Mouse (Mus musculus) layer of hippocampus, postnatal 10 days (tissue): ENCODE results near the gene Polr2j. TPM values are rescaled to one million over a fixed set of nuclear protein-coding genes. Genes with fewer than 3 reads are reported as not detected.
"Not testable (repeated sequence)": the region's sequence is repeated elsewhere in the genome, so short reads cannot be mapped to it uniquely, and the experiment has no call there.

Experiments
- DNase-seq, 2 experiments: peaks; one replicate each; pipeline ENCODE4 v3.0.0; 2021; ENCODE audit warnings: low spot score in 2 of 2
- microRNA-seq, 2 experiments: library from miRNA; unstranded; fragments of <30 nt; microRNA quantifications; one replicate each; pipeline ENCODE4 v1.2.0; 2021
- total RNA-seq, 2 experiments: library from RNA; stranded (reverse); gene quantifications; 2 replicates each; pipeline ENCODE4 v1.2.3; 2021

Polr2j gene
- total RNA-seq, 2 experiments from 2014 or later, result 63.5 to 92.7 TPM

DNA sequence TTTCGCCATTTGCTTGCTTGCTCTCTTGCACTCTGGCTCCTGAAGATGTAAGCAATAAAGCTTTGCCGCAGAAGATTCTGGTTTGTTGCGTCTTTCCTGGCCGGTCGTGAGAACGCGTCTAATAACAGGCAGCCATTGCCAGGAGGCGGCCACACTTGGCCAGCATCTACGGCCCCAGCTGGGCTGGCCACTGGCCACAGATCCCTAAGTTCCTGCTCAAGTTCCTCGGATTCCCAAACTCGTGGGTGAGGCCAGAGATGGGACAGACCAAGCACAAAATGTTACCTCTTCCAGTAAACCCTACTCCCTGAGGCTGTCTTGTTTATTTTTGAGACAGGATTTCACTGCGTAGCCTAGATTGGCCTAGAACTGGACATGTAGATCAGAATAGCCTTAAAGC, 43.7 kb downstream of the Polr2j start:
- not testable (repeated sequence) for DNase-seq

DNA sequence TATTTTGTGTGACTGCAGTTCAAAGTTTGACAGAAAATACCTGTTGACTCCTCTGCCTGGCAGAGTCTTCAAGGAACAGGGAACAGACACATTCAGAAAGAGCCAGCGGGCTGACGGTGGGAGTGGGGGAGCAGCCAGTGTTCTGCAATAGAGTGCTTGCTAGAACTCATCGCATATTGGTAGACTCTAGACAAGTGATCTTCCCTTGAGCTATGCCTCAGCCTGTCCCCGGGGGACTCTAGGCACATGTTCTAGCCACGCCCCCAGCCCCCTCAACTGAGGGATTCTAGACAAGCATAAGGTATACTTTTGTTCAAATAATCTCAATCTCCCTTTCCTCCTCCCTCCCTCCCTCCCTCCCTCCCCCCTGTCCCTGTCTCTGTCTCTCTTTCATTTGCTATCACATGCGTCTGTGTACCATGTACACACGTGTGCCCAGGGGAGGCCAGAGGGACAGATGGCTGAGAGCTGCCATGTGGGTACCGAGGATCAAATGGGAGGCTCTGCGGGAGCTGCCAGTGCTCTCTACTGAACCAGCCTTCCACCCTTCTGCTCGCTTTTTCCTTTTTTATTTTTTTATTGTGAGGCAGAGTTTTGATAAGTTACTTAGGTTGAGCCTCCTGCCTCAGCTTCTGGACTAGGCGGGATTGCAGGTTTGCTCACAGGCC, 47.5 kb downstream of the Polr2j start:
- DNase-seq, result peak in 1 of 2 experiments; percentile 56

GRCm38 (mm10) chr5:136165246-136165645, 48.8 kb downstream of the Polr2j start:
- DNase-seq, result no peak

DNA sequence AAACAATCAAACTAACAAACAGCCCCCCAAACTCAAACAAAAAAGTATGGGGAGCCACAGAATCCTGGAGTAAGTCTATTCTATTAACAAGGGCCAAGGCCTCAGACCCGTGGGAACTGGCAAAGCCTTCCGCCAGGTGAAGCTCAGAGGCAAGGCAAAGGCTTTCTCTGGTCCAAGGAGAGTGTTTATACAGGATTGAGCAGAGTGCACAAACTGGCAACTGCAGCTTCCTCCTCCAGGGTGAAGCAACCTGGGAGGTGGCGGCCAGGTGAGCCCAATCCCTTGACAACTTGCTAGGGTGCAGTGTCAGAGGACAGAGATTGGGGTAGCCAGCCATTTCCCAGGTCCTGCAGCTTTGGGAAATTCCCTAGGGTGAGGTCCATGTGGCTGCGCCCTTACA, 50.9 kb downstream of the Polr2j start:
- DNase-seq, result no peak

- no peak for DNase-seq
Observed at GRCm38 (mm10) chr5:136168071-136168470, 51.6 kb downstream of the Polr2j start.

DNA sequence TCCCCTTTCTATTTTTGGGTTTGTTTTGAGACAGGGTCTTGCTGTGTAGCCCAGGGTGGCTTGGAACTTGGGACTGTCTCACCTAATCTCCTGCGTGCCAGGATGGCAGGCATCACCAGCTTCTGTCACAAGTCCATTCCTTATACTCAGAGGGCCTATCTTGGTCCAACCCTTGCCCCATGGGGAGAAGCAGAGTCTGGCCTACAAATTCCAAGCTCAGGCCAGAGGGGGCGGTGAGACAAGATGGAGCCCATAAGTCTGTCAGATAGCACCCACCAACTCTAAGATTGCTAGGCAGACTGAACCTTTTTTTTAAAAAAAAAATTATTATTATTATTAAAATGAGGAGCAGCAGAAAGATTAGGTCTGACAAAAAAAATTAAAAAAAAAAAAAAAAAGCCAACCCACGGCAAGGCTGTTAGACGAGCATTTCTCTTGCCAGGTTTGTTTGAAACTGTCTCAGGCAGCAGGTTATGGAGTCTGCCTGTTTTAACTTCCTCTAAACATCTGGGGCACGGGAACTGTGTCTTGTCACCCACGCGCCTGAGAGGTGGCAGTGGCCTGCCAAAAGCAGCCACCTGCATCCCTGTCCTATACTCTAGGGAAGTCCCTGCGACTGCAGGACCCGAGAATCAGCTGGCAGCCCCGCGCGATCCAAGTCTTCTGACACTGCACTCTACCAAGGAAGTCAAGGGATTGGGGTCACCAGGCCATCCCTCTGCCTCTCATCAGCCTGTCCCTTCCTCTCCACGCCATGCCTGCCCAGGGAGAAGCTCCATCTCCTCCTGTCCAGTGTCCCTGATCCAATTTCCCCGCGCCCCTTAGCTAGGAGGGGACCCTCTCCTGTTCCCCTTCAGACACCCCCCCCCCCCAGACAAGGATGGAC, 53.4 kb downstream of the Polr2j start:
- peak in 1 of 2 experiments; percentile 56 for DNase-seq

GRCm38 (mm10) chr5:136170512-136171362, 54.3 kb downstream of the Polr2j start, which contains the start of gene Orai2:
Orai2 (minus strand) TSS chr5:136170713.
- DNase-seq, result peak; percentile 83 to 89

- peak in 1 of 2 experiments; percentile 41 for DNase-seq
Observed at GRCm38 (mm10) chr5:136171363-136172341, 55.2 kb downstream of the Polr2j start.

Small RNA genes within 50 kb of the gene (microRNA-seq; reads per million reads assigned to microRNA genes)
- 1.2 to 3.1 reads per million in 2 experiments for gene Mir7035

Other genes starting within 250 kb of the Polr2j start
- gene Hspb1, start 228.7 kb upstream of the Polr2j start, total RNA-seq, result 1 to 10 TPM; 4.2 to 6.1 TPM
- 1,000 to 10,000 TPM; 1,571 to 1,708 TPM for gene Ywhag, start 182.0 kb upstream of the Polr2j start, total RNA-seq
- gene Ssc4d, start 142.1 kb upstream of the Polr2j start, total RNA-seq, result 1 to 10 TPM; 2.1 to 2.3 TPM
- gene Zp3, start 136.5 kb upstream of the Polr2j start, total RNA-seq, result not detected
- 10 to 100 TPM; 10.0 to 12.4 TPM for gene Dtx2, start 121.8 kb upstream of the Polr2j start, total RNA-seq
- not detected for gene Upk3b, start 78.1 kb upstream of the Polr2j start, total RNA-seq
- gene Upk3bl, start 62.1 kb upstream of the Polr2j start, total RNA-seq, result not detected
- gene Rasa4, start 32.7 kb upstream of the Polr2j start, total RNA-seq, result 1 to 10 TPM; 4.3 to 8.5 TPM
- gene Lrwd1, start 19.4 kb downstream of the Polr2j start, total RNA-seq, result 10 to 100 TPM; 15.9 to 16.5 TPM
- 10 to 100 TPM; 10.0 to 10.7 TPM for gene Alkbh4, start 19.5 kb downstream of the Polr2j start, total RNA-seq
- gene Orai2, start 54.1 kb downstream of the Polr2j start, total RNA-seq, result 10 to 100 TPM; 80.6 to 98.3 TPM
- gene Prkrip1, start 82.3 kb downstream of the Polr2j start, total RNA-seq, result 10 to 100 TPM; 45.2 to 46.3 TPM
- 10 to 100 TPM; 13.2 to 13.4 TPM for gene Sh2b2, start 129.9 kb downstream of the Polr2j start, total RNA-seq